Mouse (Mus musculus) liver, embryonic 14.5 days (tissue): Measurements from ENCODE around the gene Plcb1.

Experiments used
- CTCF ChIP-seq: IDR thresholded peaks from 2 replicates; pipeline ENCODE4 v1.5.1; 2016; ENCODE audit warnings: antibody characterized with exemption, low read depth, control low read depth
- EP300 ChIP-seq: IDR thresholded peaks from 2 replicates; pipeline ENCODE4 v1.6.1; 2016; ENCODE audit warnings: antibody characterized with exemption, low read depth

DNA sequence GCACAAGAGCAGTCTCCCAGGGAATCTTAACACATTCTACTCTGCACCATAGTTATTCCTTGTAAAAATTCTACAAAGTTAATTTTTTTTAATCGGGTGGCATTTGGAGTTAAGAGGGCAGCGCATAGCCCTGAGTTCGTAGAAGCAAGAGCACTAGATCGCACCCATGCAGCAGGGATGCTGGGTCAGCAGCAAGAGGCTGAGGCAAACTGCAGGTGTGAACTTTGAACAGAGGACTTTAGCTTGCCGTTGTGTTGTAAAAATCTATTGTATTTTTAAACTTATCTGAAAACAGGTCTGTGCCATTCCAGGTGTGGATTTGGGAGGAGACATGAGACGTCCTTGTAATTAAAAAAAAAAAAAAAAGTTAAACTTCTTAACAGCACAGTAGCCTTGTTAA, 613.9 kb downstream of the Plcb1 start:
- TF ChIP-seq CTCF: no peak
- TF ChIP-seq EP300: no peak
